Mouse (Mus musculus) erythroblast, embryonic 14.5 days (primary cell): ENCODE data around the gene Zfhx3. TPM values are rescaled to one million over a fixed set of nuclear protein-coding genes. Genes with fewer than 3 reads are reported as not detected.

Experiments used
- H3K27me3 ChIP-seq: 2 replicates; pipeline ENCODE4 v1.6.1; 2012; ENCODE audit warnings: inconsistent platforms; ENCODE audit not compliant: control insufficient read depth
- H3K36me3 ChIP-seq: 2 replicates; pipeline ENCODE4 v1.6.1; 2012; ENCODE audit warnings: mild to moderate bottlenecking, inconsistent platforms; ENCODE audit not compliant: control insufficient read depth
- H3K4me1 ChIP-seq: 2 replicates; pipeline ENCODE4 v1.6.1; 2012; ENCODE audit warnings: inconsistent platforms; ENCODE audit not compliant: control insufficient read depth
- H3K4me3 ChIP-seq: replicated peaks from 2 replicates; pipeline ENCODE3; 2012; ENCODE audit warnings: moderate library complexity, mild to moderate bottlenecking, inconsistent platforms
- H3K9me3 ChIP-seq: 2 replicates; pipeline ENCODE4 v1.6.1; 2012; ENCODE audit warnings: low read length, inconsistent platforms, mixed read lengths; ENCODE audit not compliant: control insufficient read depth
- GATA1 ChIP-seq: IDR thresholded peaks from 2 replicates; pipeline ENCODE4 v1.6.1; 2012; ENCODE audit warnings: low read length, inconsistent platforms, mixed read lengths
- TAL1 ChIP-seq: IDR thresholded peaks from 3 replicates; pipeline ENCODE4 v1.6.1; 2012; ENCODE audit warnings: low read length, inconsistent platforms, mixed read lengths
- polyA plus RNA-seq: library from polyadenylated mRNA; stranded (reverse); fragments of >175 nt; gene quantifications from 2 replicates; pipeline ENCODE4 v1.2.3, GENCODE M21; 2012

The Zfhx3 gene
- polyA plus RNA-seq, 1 experiment = 0.03 TPM

DNA sequence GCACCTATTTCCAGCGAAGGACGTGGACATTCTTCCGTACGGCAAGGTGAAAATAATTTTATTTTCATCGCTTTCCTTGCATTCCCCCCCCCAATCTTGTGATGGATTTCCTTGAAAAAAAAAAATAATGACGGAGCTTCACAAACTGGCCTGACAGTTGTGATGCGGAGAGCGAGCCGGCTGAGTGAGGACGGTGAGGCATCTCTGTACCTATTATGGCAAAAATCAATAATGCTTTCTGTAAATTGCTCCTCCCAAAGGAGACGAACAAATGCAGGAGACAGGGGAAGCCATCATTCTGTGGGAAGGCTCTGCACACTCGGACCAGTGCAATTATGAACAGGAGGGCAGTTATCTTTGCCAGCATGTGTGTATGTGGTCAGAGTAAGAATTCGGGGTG, 156.2 kb downstream of the Zfhx3 start:
- Histone ChIP-seq H3K9me3 (peaks cover 2% of the 10 kb centered on the region; the same call in 1 of the 2 replicates), H3K4me3 (no peak overlapping the region), H3K4me1 (no peaks in the 10 kb centered on the region), H3K27me3 (no peaks in the 10 kb centered on the region), H3K36me3 (no peaks in the 10 kb centered on the region)
- TF ChIP-seq GATA1 (no peak), TAL1 (no peak)

GRCm38 (mm10) chr8:108101131-108101530, 158.7 kb downstream of the Zfhx3 start:
- H3K4me3 ChIP-seq = no peak overlapping the region
- no peak for TF ChIP-seq GATA1
- TF ChIP-seq TAL1 = no peak
- no peaks in the 10 kb centered on the region for H3K27me3 ChIP-seq
- H3K9me3 ChIP-seq = peaks cover 2% of the 10 kb centered on the region; the same call in 1 of the 2 replicates
- no peaks in the 10 kb centered on the region for H3K4me1 ChIP-seq
- H3K36me3 ChIP-seq = no peaks in the 10 kb centered on the region

- no peaks in the 10 kb centered on the region for H3K36me3 ChIP-seq
- H3K4me1 ChIP-seq = no peaks in the 10 kb centered on the region
- TF ChIP-seq TAL1 (no peak), GATA1 (no peak)
- peaks cover 3% of the 10 kb centered on the region; the same call in 1 of the 2 replicates for H3K9me3 ChIP-seq
- H3K27me3 ChIP-seq = no peaks in the 10 kb centered on the region
- no peak overlapping the region for H3K4me3 ChIP-seq
Measured at GRCm38 (mm10) chr8:108101978-108102865, 159.8 kb downstream of the Zfhx3 start.

DNA sequence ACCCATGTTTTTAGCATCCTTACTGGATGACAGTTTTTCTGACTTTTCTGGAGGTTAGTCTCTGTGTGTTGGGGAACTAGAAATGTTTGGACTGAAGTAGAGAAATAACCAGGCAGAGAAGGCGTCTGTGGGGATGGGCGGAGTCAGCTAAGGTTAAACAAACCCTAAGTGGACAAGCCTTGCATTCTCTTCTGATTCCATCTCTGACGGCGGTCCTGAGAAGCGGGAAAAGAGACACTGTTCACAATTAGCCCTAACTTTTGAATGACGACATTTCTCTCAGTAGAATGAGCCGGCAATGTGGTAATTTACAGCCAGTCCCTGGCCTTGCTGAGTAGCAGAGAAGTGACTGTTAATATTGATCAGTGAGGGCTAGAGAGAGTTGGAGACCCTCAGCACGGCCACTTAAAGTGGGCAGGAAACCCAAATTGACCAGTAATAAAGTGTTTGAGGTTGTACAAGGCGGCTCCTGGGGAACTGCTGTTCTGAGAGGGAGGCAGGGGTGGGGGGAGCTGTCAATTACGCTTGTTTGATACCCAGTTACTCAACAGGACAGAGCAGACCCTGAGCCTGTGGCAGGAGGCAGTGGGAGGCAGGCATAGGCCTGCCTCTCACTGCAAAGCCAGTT, 162.1 kb downstream of the Zfhx3 start:
- Histone ChIP-seq H3K9me3 (peaks cover 3% of the 10 kb centered on the region; the same call in 1 of the 2 replicates), H3K36me3 (no peaks in the 10 kb centered on the region), H3K4me3 (no peak overlapping the region), H3K4me1 (no peaks in the 10 kb centered on the region), H3K27me3 (no peaks in the 10 kb centered on the region)
- no peak for TF ChIP-seq GATA1
- TF ChIP-seq TAL1 = no peak

GRCm38 (mm10) chr8:108125053-108125452, 182.6 kb downstream of the Zfhx3 start:
- no peak for TF ChIP-seq TAL1
- no peaks in the 10 kb centered on the region for H3K27me3 ChIP-seq
- no peaks in the 10 kb centered on the region; the same call in 1 of the 2 replicates for H3K9me3 ChIP-seq
- H3K36me3 ChIP-seq = no peaks in the 10 kb centered on the region
- no peak overlapping the region for H3K4me3 ChIP-seq
- no peaks in the 10 kb centered on the region for H3K4me1 ChIP-seq

DNA sequence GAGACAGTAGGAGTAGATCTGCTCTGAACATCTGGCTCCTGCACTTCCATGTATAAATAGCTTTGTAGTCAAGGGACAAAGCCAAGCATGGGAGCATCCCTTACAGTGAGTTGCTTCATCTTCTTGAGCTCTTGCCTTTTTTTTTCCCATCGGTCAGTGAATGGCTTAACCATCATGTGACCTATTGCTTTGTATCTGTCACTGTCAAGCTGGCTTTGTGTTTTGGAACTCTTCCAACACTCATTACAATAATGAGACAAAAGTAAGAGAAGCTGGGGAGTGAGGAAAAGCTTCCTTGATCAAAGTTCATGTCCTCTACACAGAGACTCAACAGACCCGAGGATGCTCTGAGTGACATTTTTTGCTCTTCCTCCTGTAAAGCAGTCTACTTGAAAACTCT, 183.0 kb downstream of the Zfhx3 start:
- no peaks in the 10 kb centered on the region for H3K36me3 ChIP-seq
- TF ChIP-seq TAL1 (no peak), GATA1 (no peak)
- no peaks in the 10 kb centered on the region for H3K27me3 ChIP-seq
- no peaks in the 10 kb centered on the region; the same call in 1 of the 2 replicates for H3K9me3 ChIP-seq
- H3K4me1 ChIP-seq = no peaks in the 10 kb centered on the region
- no peak overlapping the region for H3K4me3 ChIP-seq

DNA sequence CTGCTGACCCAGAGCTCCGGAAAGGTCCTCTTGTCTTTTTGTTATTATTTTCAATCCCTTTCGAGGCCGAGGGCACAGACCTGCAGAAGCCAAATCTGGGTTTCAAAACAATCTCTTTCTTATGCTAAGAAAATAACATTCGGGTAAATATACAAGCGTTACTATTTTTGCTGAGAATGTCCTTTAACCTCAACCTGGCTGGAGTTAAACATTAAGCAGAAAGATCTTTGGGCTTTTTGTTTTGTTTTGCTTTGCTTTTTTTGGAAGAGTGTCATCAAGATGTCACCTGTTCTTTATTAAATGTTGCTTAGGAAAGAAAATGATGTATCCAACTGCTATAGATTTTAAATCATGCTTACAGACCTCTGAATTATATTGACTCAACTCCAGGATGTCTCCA, 204.1 kb downstream of the Zfhx3 start:
- no peaks in the 10 kb centered on the region for H3K36me3 ChIP-seq
- no peaks in the 10 kb centered on the region for H3K4me1 ChIP-seq
- TF ChIP-seq TAL1 (no peak), GATA1 (no peak)
- no peaks in the 10 kb centered on the region; the same call in 1 of the 2 replicates for H3K9me3 ChIP-seq
- H3K4me3 ChIP-seq = no peak overlapping the region
- no peaks in the 10 kb centered on the region for H3K27me3 ChIP-seq

GRCm38 (mm10) chr8:108148599-108149249, 206.3 kb downstream of the Zfhx3 start:
- H3K4me3 ChIP-seq = no peak overlapping the region
- no peaks in the 10 kb centered on the region for H3K4me1 ChIP-seq
- no peaks in the 10 kb centered on the region for H3K36me3 ChIP-seq
- TF ChIP-seq GATA1 (no peak), TAL1 (no peak)
- H3K9me3 ChIP-seq = no peaks in the 10 kb centered on the region
- no peaks in the 10 kb centered on the region for H3K27me3 ChIP-seq

DNA sequence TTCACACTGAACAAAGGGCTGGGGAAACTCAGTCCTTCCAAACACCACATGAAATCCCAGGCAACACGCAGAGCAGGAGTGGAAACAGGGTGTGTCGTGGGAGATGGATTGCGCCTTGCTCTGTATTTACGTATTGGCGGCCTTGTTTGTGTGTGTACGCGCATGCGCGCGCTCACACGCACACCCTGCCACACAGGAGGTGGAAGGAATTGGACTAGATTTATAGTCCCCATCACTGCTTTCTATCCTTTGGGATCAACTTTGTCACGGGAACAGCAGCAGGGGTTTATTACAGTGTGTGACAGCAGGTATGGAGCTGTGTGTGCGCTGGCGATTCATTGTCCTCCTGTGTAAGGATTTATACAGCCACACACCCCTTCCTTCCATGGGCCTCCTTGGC, 228.4 kb downstream of the Zfhx3 start:
- H3K4me3 ChIP-seq = no peak overlapping the region
- no peaks in the 10 kb centered on the region for H3K27me3 ChIP-seq
- H3K4me1 ChIP-seq = no peaks in the 10 kb centered on the region
- H3K36me3 ChIP-seq = no peaks in the 10 kb centered on the region
- TF ChIP-seq TAL1 = no peak
- peaks cover 5% of the 10 kb centered on the region; the same call in 1 of the 2 replicates for H3K9me3 ChIP-seq
